Mouse (Mus musculus): Measurements from ENCODE around the gene Ccdc180. TPM values are rescaled to one million over a fixed set of nuclear protein-coding genes. Genes with fewer than 3 reads are reported as not detected.

Ccdc180 gene
- polyA plus RNA-seq, 1 experiment: not detected

- Histone ChIP-seq H3K4me1 (ENCODE audit: control insufficient read depth, insufficient read depth, insufficient read length, low read length) (no peaks in the 10 kb centered on the region), H3K27me3 (ENCODE audit: control insufficient read depth, insufficient read depth, low read length) (no peaks in the 10 kb centered on the region), H3K36me3 (ENCODE audit: control insufficient read depth, insufficient read depth, low read length) (peaks cover 3% of the 10 kb centered on the region; the same call in 1 of the 2 replicates), H3K27ac (ENCODE audit: insufficient read depth, low read depth, low read length) (no peak overlapping the region), H3K4me3 (ENCODE audit: low read depth, low read length) (no peak overlapping the region)
- TF ChIP-seq POLR2A (IDR thresholded peaks at IDR 0.05; ENCODE audit: low read depth, low read length): no peak
- no peak for TF ChIP-seq CTCF (IDR thresholded peaks at IDR 0.05; ENCODE audit: extremely low read depth, insufficient read length, insufficient replicate concordance, low read depth, low read length)
- WGBS: 45% methylated on average over 5 of the region's 5 CpGs
Observed at GRCm38 (mm10) chr4:45878929-45879328, 11.2 kb upstream of the Ccdc180 start.

DNA sequence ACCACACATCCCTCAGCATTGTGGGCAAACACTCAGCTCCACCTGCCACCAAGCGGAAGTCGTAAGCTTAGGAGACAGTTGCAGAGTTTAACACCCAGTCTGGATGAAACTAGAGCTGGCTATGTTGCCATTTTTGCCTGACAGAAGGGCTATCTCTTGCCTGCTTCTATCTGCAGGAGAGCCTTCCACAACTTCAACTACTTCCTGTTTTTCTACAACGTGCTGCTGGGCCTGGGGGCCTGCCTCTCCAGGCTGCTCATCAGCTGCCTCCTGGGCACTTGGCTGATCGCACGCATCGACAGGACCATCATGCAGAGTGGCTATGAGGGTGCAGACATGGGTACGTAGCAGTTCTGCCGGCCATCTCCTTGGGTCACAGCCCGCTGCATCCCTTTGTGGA, 7.6 kb upstream of the Ccdc180 start:
- TF ChIP-seq CTCF (IDR thresholded peaks at IDR 0.05; ENCODE audit: extremely low read depth, insufficient read length, insufficient replicate concordance, low read depth, low read length): no peak
- no peak for TF ChIP-seq POLR2A (IDR thresholded peaks at IDR 0.05; ENCODE audit: low read depth, low read length)
- 85% methylated on average over 9 of the region's 9 CpGs for WGBS
- no peaks in the 10 kb centered on the region for H3K27me3 ChIP-seq (ENCODE audit: control insufficient read depth, insufficient read depth, low read length)
- H3K4me1 ChIP-seq (ENCODE audit: control insufficient read depth, insufficient read depth, insufficient read length, low read length): no peaks in the 10 kb centered on the region
- H3K36me3 ChIP-seq (ENCODE audit: control insufficient read depth, insufficient read depth, low read length): no peaks in the 10 kb centered on the region; the same call in 1 of the 2 replicates
- H3K4me3 ChIP-seq (ENCODE audit: low read depth, low read length): no peak overlapping the region
- H3K27ac ChIP-seq (ENCODE audit: insufficient read depth, low read depth, low read length): peak overlapping the region; percentile 40

DNA sequence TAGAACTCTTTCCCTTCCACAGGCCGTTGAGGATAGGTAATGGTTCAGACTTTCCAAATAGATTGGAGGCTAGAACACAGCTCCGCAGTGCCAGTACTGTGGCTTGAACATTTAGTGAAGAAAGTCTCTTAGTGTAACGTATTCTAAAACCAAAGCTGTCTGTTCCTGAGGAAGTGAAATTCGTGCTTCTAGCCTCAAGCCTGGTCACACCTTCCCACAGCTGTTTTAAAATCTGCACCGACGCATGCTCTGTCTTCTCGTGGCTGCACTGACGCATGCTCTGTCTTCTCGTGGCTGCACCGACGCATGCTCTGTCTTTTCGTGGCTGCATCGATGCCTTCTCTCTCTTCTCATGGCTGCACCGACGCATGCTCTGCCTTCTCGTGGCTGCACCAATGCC, 6.9 kb upstream of the Ccdc180 start:
- H3K27me3 ChIP-seq (ENCODE audit: control insufficient read depth, insufficient read depth, low read length): no peaks in the 10 kb centered on the region
- no peaks in the 10 kb centered on the region; the same call in 1 of the 2 replicates for H3K36me3 ChIP-seq (ENCODE audit: control insufficient read depth, insufficient read depth, low read length)
- peak overlapping the region; percentile 40 for H3K27ac ChIP-seq (ENCODE audit: insufficient read depth, low read depth, low read length)
- H3K4me3 ChIP-seq (ENCODE audit: low read depth, low read length): no peak overlapping the region
- 85% methylated on average over 16 of the region's 16 CpGs for WGBS
- TF ChIP-seq POLR2A (IDR thresholded peaks at IDR 0.05; ENCODE audit: low read depth, low read length): no peak
- no peak for TF ChIP-seq CTCF (IDR thresholded peaks at IDR 0.05; ENCODE audit: extremely low read depth, insufficient read length, insufficient replicate concordance, low read depth, low read length)
- H3K4me1 ChIP-seq (ENCODE audit: control insufficient read depth, insufficient read depth, insufficient read length, low read length): no peaks in the 10 kb centered on the region

DNA sequence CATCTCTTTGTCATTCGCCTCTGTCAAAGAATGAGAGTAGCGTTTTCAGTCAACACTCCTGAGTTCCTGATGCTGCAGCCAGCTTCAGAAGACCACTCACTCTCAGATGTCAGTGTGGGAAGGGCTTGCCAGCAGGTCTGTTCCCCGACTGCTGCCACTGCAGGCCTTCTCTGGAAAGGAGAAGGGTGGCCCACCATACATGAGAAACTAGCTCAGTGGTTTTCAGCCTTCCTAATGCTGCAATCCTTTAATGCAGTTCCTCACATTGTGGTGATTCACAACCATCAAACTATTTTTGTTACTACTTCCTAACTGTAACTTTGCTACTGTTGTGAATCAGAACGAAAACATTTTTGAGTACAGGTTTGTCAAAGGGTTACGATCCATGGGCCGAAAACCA, 616 bp upstream of the Ccdc180 start:
- H3K4me1 ChIP-seq (ENCODE audit: control insufficient read depth, insufficient read depth, insufficient read length, low read length): no peaks in the 10 kb centered on the region
- 80% methylated on average over 6 of the region's 6 CpGs for WGBS

GRCm38 (mm10) chr4:45896425-45897081, 6.5 kb downstream of the Ccdc180 start:
- WGBS: 21% methylated on average over 16 of the region's 16 CpGs
- no peaks in the 10 kb centered on the region for H3K27me3 ChIP-seq (ENCODE audit: control insufficient read depth, insufficient read depth, low read length)
- no peaks in the 10 kb centered on the region for H3K36me3 ChIP-seq (ENCODE audit: control insufficient read depth, insufficient read depth, low read length)
- no peak for TF ChIP-seq CTCF (IDR thresholded peaks at IDR 0.05; ENCODE audit: extremely low read depth, insufficient read length, insufficient replicate concordance, low read depth, low read length)
- TF ChIP-seq POLR2A (IDR thresholded peaks at IDR 0.05; ENCODE audit: low read depth, low read length): no peak
- H3K4me1 ChIP-seq (ENCODE audit: control insufficient read depth, insufficient read depth, insufficient read length, low read length): no peaks in the 10 kb centered on the region
- H3K4me3 ChIP-seq (ENCODE audit: low read depth, low read length): no peak overlapping the region
- H3K27ac ChIP-seq (ENCODE audit: insufficient read depth, low read depth, low read length): no peak overlapping the region

More for the DNA sequence above, 616 bp upstream of the Ccdc180 start:
- Histone ChIP-seq H3K4me3 (ENCODE audit: low read depth, low read length) (no peak overlapping the region), H3K27me3 (ENCODE audit: control insufficient read depth, insufficient read depth, low read length) (no peaks in the 10 kb centered on the region), H3K36me3 (ENCODE audit: control insufficient read depth, insufficient read depth, low read length) (no peaks in the 10 kb centered on the region; the same call in 1 of the 2 replicates), H3K27ac (ENCODE audit: insufficient read depth, low read depth, low read length) (0 out of 2 replicates have a peak overlapping the region, but pooled peaks have one; percentile 5)
- TF ChIP-seq POLR2A (IDR thresholded peaks at IDR 0.05; ENCODE audit: low read depth, low read length) (no peak), CTCF (IDR thresholded peaks at IDR 0.05; ENCODE audit: extremely low read depth, insufficient read length, insufficient replicate concordance, low read depth, low read length) (no peak)

DNA sequence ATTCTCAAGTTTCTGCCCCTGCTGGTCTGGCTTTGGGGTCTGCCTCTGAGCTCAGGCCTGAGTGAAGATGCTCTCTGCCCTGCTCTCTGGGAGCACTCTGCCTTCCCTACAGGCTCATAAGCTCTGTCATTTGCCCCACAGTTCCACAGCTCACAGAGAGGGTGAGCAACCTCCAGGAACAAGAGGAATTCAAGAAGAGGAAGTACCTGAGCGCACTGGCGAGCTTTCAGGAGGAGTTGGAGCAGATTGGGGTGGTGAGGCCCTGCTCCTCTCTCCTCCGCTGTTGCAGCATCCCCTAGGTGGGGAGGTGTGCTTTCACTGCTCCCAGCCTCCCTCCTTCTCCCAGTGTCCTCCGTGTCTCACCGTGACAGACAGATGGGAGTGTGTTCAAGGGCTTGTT, 8.3 kb downstream of the Ccdc180 start:
- Histone ChIP-seq H3K27me3 (ENCODE audit: control insufficient read depth, insufficient read depth, low read length) (no peaks in the 10 kb centered on the region), H3K4me3 (ENCODE audit: low read depth, low read length) (no peak overlapping the region), H3K4me1 (ENCODE audit: control insufficient read depth, insufficient read depth, insufficient read length, low read length) (no peaks in the 10 kb centered on the region), H3K36me3 (ENCODE audit: control insufficient read depth, insufficient read depth, low read length) (no peaks in the 10 kb centered on the region), H3K27ac (ENCODE audit: insufficient read depth, low read depth, low read length) (no peak overlapping the region)
- 50% methylated on average over 5 of the region's 5 CpGs for WGBS
- no peak for TF ChIP-seq POLR2A (IDR thresholded peaks at IDR 0.05; ENCODE audit: low read depth, low read length)
- no peak for TF ChIP-seq CTCF (IDR thresholded peaks at IDR 0.05; ENCODE audit: extremely low read depth, insufficient read length, insufficient replicate concordance, low read depth, low read length)

DNA sequence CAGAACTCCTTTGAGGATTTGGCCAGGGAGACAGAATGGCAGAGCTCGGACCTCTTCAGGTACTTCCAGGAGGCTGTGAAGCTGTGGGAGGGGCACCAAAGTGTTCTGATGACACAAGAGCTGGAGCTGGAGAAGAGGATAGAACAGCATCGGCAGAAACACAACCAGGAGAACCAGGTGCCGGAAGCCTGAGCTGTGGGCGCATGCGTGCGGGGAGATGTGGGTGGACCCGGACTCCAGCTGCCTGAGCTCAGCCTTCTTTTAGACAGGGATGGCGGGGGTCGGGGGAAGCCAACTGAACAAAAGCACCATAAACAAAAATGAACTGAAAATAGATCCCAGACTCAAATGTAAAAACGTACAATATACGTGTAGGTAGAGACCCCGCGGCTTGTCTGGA, 19.2 kb downstream of the Ccdc180 start:
- no peaks in the 10 kb centered on the region for H3K27me3 ChIP-seq (ENCODE audit: control insufficient read depth, insufficient read depth, low read length)
- H3K27ac ChIP-seq (ENCODE audit: insufficient read depth, low read depth, low read length): no peak overlapping the region
- H3K4me3 ChIP-seq (ENCODE audit: low read depth, low read length): no peak overlapping the region
- 89% methylated on average over 13 of the region's 13 CpGs for WGBS
- no peaks in the 10 kb centered on the region for H3K4me1 ChIP-seq (ENCODE audit: control insufficient read depth, insufficient read depth, insufficient read length, low read length)
- TF ChIP-seq CTCF (IDR thresholded peaks at IDR 0.05; ENCODE audit: extremely low read depth, insufficient read length, insufficient replicate concordance, low read depth, low read length) (no peak), POLR2A (IDR thresholded peaks at IDR 0.05; ENCODE audit: low read depth, low read length) (no peak)
- no peaks in the 10 kb centered on the region for H3K36me3 ChIP-seq (ENCODE audit: control insufficient read depth, insufficient read depth, low read length)

Measured in small intestine, adult 2 months (tissue).